Mouse (Mus musculus) embryonic facial prominence, embryonic 11.5 days (tissue): ENCODE measurements around the gene Trim11. TPM values are rescaled to one million over a fixed set of nuclear protein-coding genes. Genes with fewer than 3 reads are reported as not detected.

Source experiments
- ATAC-seq: fragments of 200-750 bp; cut with Nextera tagmentation; replicated peaks from 2 replicates; pipeline ENCODE4 v1.8.0; 2017; ENCODE audit warnings: low read depth; ENCODE audit not compliant: insufficient number of reproducible peaks, low FRiP score, low TSS enrichment
- DNase-seq: peaks from one replicate; pipeline ENCODE4 v3.0.0-alpha.2; 2015; ENCODE audit warnings: low spot score
- H3K27ac ChIP-seq: fragments of 300-500 bp; sonication (generic); replicated peaks from 2 replicates; pipeline ENCODE4 v1.5.1; 2014; ENCODE audit warnings: mild to moderate bottlenecking, low read depth, low read length, control low read depth
- H3K27me3 ChIP-seq: fragments of 300-500 bp; sonication (generic); 2 replicates; pipeline ENCODE4 v1.6.1; 2014; ENCODE audit warnings: mild to moderate bottlenecking, low read length, moderate library complexity, mixed read lengths; ENCODE audit not compliant: control insufficient read depth, insufficient read depth
- H3K36me3 ChIP-seq: fragments of 300-500 bp; sonication (generic); replicated peaks from 2 replicates; pipeline ENCODE4 v1.6.1; 2014; ENCODE audit warnings: low read depth, mild to moderate bottlenecking, low read length, moderate library complexity, mixed read lengths; ENCODE audit not compliant: control insufficient read depth, insufficient read depth
- H3K4me1 ChIP-seq: fragments of 300-500 bp; sonication (generic); 2 replicates; pipeline ENCODE4 v1.6.1; 2014; ENCODE audit warnings: low read length, mixed read lengths; ENCODE audit not compliant: control insufficient read depth, insufficient read depth
- H3K4me2 ChIP-seq: fragments of 300-500 bp; sonication (generic); 2 replicates; pipeline ENCODE4 v1.6.1; 2014; ENCODE audit warnings: low read depth, mild to moderate bottlenecking, control low read depth, low read length, moderate library complexity
- H3K4me3 ChIP-seq: fragments of 300-500 bp; sonication (generic); 2 replicates; pipeline ENCODE4 v1.5.1; 2014; ENCODE audit warnings: low read depth, low read length, control low read depth
- H3K9ac ChIP-seq: fragments of 300-500 bp; sonication (generic); replicated peaks from 2 replicates; pipeline ENCODE4 v1.6.1; 2014; ENCODE audit warnings: mild to moderate bottlenecking, control low read depth, low read length
- H3K9me3 ChIP-seq: fragments of 300-500 bp; sonication (generic); replicated peaks from 2 replicates; pipeline ENCODE4 v1.6.1; 2016; ENCODE audit warnings: mild to moderate bottlenecking, low read length, inconsistent platforms, mixed read lengths; ENCODE audit not compliant: control insufficient read depth
- WGBS: fragments of 180-500 bp; shearing (Covaris S2); extraction: QIAGEN DNeasy Blood & Tissue Kit; methylation state at CpG from one replicate; pipeline ENCODE4 v1.1.7; 2014; 5-methylcytosine and 5-hydroxymethylcytosine counted together
- microRNA-seq: library from miRNA; unstranded; fragments of <30 nt; microRNA quantifications from one replicate; pipeline ENCODE4, GENCODE M21; 2016; ENCODE audit warnings: borderline number of aligned reads
- polyA plus RNA-seq: library from polyadenylated mRNA; unstranded; fragments of >200 nt; fragmentation: Nextera tagmentation; extraction: Ambion mirVana; gene quantifications from 2 replicates; pipeline ENCODE4 v1.2.1, GENCODE M21; 2014

Gene Trim11
- polyA plus RNA-seq, 1 experiment from 2014 or later = 15.0 TPM

- H3K27me3 ChIP-seq = no peaks in the 10 kb centered on the region
- no peak overlapping the region for H3K27ac ChIP-seq
- H3K4me2 ChIP-seq = no peak overlapping the region
- no peak for ATAC-seq
- DNase-seq = no peak
- H3K36me3 ChIP-seq = no peaks in the 10 kb centered on the region
- no peak overlapping the region for H3K4me3 ChIP-seq
- H3K4me1 ChIP-seq = no peaks in the 10 kb centered on the region
- WGBS = 74% methylated on average over 6 of the region's 6 CpGs
- H3K9me3 ChIP-seq = no peaks in the 10 kb centered on the region
- H3K9ac ChIP-seq = no peak overlapping the region
These were observed 48.5 kb downstream of the Trim11 start for GRCm38 (mm10) chr11:59026411-59026810.

GRCm38 (mm10) chr11:59029003-59029402 is 51.1 kb downstream of the Trim11 start:
- H3K27ac ChIP-seq = no peak overlapping the region
- no peak for ATAC-seq
- H3K27me3 ChIP-seq = no peaks in the 10 kb centered on the region
- no peaks in the 10 kb centered on the region for H3K36me3 ChIP-seq
- no peak overlapping the region for H3K4me2 ChIP-seq
- no peaks in the 10 kb centered on the region for H3K9me3 ChIP-seq
- DNase-seq = no peak
- WGBS = 86% methylated on average over 13 of the region's 13 CpGs
- no peak overlapping the region for H3K9ac ChIP-seq
- no peak overlapping the region for H3K4me3 ChIP-seq
- H3K4me1 ChIP-seq = no peaks in the 10 kb centered on the region

Small RNAs within 50 kb of the gene (microRNA-seq; reads per million reads assigned to microRNA genes)
- gene Gm44313 = not detected

Other genes with a start within 250 kb of the Trim11 start
- gene Olfr317, start 238.9 kb upstream of the Trim11 start, polyA plus RNA-seq = not detected in 2 replicates
- not detected in 2 replicates for gene Olfr316, start 225.4 kb upstream of the Trim11 start, polyA plus RNA-seq
- gene Olfr315, start 204.9 kb upstream of the Trim11 start, polyA plus RNA-seq = not detected in 2 replicates
- not detected in 2 replicates for gene Olfr314, start 195.1 kb upstream of the Trim11 start, polyA plus RNA-seq
- 2.2 and 2.6 TPM in 2 replicates for gene Fam183b, start 176.1 kb upstream of the Trim11 start, polyA plus RNA-seq
- gene Olfr313, start 163.1 kb upstream of the Trim11 start, polyA plus RNA-seq = not detected in 2 replicates
- not detected in 2 replicates for gene Olfr312, start 148.9 kb upstream of the Trim11 start, polyA plus RNA-seq
- gene Olfr311, start 138.8 kb upstream of the Trim11 start, polyA plus RNA-seq = not detected in 2 replicates
- 14.2 and 14.4 TPM in 2 replicates for gene Gm12258, start 130.9 kb upstream of the Trim11 start, polyA plus RNA-seq
- gene 2810021J22Rik, start 110.9 kb upstream of the Trim11 start, polyA plus RNA-seq = 10.4 and 11.2 TPM in 2 replicates
- 7.6 and 8.3 TPM in 2 replicates for gene Zfp39, start 73.9 kb upstream of the Trim11 start, polyA plus RNA-seq
- gene Btnl10, start 60.2 kb upstream of the Trim11 start, polyA plus RNA-seq = 0.04 and 0.10 TPM in 2 replicates
- 315 and 331 TPM in 2 replicates for gene Rnf187, start 39.2 kb upstream of the Trim11 start, polyA plus RNA-seq
- gene Hist3h2ba, start 29.2 kb upstream of the Trim11 start, polyA plus RNA-seq = 45.1 and 52.2 TPM in 2 replicates
- gene Hist3h2a, start 23.4 kb upstream of the Trim11 start, polyA plus RNA-seq = 33.0 and 35.0 TPM in 2 replicates
- 0.14 and 0.39 TPM in 2 replicates for gene Trim17, start 23.4 kb upstream of the Trim11 start, polyA plus RNA-seq
- gene Obscn, start 158.3 kb downstream of the Trim11 start, polyA plus RNA-seq = 0.04 and 0.62 TPM in 2 replicates
- 1.5 and 2.6 TPM in 2 replicates for gene Iba57, start 185.6 kb downstream of the Trim11 start, polyA plus RNA-seq
- 0.15 TPM in 1 of 2 replicates, not detected in the other for gene Gjc2, start 205.1 kb downstream of the Trim11 start, polyA plus RNA-seq
- gene Guk1, start 214.1 kb downstream of the Trim11 start, polyA plus RNA-seq = 121 and 139 TPM in 2 replicates
- gene Mrpl55, start 224.4 kb downstream of the Trim11 start, polyA plus RNA-seq = 89.8 and 95.2 TPM in 2 replicates
- 35.7 and 36.8 TPM in 2 replicates for gene 2310033P09Rik, start 230.2 kb downstream of the Trim11 start, polyA plus RNA-seq